Mouse (Mus musculus) hematopoietic stem cell, adult 5-6 weeks (primary cell): ENCODE measurements around the gene Abhd14b. TPM values are rescaled to one million over a fixed set of nuclear protein-coding genes. Genes with fewer than 3 reads are reported as not detected.

Source experiments
- ATAC-seq, 2 experiments: fragments of 125-278 bp in 1 of 2; replicated peaks in 1 of 2; 2 replicates each; pipeline ENCODE4 v1.8.0; 2016 to 2017; ENCODE audit warnings: inconsistent platforms in 2 of 2, mild to moderate bottlenecking in 2 of 2, moderate number of reproducible peaks in 2 of 2, low read depth in 1 of 2, moderate TSS enrichment in 1 of 2; ENCODE audit not compliant: low FRiP score in 2 of 2, poor library complexity in 2 of 2, severe bottlenecking in 2 of 2, insufficient read depth in 1 of 2, low TSS enrichment in 1 of 2
- total RNA-seq: library from RNA; stranded (forward); fragments of 172-1452, 232-1000 nt; gene quantifications from 2 replicates; pipeline ENCODE4 v1.2.3, GENCODE M21; 2017

Abhd14b gene
- total RNA-seq, 1 experiment from 2014 or later = 20.3 TPM

- ATAC-seq = no peak
Observed at GRCm38 (mm10) chr9:106466721-106467120, 19.5 kb downstream of the Abhd14b start.

DNA sequence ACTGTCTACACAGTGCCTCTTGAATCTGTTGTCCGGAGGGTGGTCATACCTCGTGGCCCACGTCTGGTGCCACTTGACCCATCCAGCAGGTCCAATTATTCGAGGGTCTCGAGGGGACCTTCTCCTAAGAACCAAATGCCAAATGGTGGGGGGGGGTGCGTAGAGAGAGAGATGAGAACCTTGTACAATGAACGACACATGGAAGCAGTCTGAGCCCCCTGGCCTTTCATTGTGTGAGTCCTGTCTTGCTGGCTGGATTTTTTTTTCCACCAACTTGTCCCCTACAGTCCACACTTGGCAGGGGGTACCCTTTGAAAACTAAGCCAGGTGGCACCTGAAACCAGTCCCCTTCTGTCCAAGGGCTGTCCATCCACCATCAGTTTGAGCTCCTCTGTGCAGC is 20.5 kb downstream of the Abhd14b start:
- ATAC-seq = no peak

DNA sequence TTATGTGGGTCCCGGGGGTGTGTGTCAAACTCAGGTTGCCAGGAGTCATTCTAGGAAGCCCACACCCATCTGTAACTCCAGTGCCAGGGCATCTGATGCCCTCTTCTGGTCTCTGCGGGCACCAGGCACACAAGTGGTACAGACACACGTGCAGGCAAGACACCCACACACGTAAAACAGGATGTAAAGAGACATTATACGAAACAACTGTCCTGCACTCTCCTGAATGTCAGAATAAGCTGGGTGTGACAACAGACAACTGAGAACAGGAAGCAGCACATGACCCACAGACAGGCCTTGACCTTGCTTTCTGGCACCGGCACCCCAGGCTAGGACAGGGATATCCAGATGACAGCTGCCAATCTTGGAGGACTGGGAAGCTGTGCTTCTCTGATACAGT is 22.1 kb downstream of the Abhd14b start:
- no peak for ATAC-seq

DNA sequence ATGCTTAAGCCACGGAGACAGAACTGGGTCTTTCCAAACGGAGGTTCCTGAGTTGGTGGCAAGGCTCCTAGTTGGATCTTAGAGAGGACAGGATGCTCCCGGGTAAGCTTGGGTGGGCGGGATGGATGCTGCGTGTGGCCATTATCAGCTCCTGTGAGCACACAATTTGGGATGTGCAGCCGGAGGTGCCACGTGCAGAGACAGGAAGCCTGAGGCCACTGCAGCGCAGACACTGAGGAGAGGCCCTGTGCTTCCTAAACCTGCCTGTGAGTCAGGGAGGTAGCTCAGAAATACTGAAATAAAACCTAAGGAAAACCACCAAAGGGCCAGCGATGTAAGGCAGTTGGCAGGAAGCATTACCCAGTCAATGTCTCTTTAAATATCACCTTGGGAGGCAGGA is 22.5 kb downstream of the Abhd14b start:
- ATAC-seq = no peak

- ATAC-seq = no peak
Observed at GRCm38 (mm10) chr9:106470991-106471750, 23.9 kb downstream of the Abhd14b start.

- ATAC-seq = no peak
Observed at GRCm38 (mm10) chr9:106471892-106472291, 24.6 kb downstream of the Abhd14b start.

DNA sequence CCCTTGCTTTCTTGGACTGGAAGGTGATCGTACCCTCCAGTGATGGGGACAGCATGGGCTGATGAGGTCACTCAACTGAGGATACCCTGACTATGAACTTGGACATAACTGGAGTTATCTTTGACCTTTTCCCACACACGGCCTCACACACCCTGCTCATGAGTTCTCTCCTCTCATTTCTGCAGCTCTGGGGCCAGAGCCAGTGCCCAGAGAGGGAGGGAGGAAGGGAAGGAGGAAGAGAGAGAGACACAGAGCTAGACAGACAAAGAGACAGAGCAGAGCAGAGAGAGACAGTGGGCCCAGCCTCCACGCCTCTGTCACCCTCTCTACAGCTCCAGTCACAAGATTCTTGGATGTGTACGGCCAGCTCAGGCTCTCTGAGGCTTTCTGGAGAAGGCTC is 25.1 kb downstream of the Abhd14b start:
- ATAC-seq = no peak

DNA sequence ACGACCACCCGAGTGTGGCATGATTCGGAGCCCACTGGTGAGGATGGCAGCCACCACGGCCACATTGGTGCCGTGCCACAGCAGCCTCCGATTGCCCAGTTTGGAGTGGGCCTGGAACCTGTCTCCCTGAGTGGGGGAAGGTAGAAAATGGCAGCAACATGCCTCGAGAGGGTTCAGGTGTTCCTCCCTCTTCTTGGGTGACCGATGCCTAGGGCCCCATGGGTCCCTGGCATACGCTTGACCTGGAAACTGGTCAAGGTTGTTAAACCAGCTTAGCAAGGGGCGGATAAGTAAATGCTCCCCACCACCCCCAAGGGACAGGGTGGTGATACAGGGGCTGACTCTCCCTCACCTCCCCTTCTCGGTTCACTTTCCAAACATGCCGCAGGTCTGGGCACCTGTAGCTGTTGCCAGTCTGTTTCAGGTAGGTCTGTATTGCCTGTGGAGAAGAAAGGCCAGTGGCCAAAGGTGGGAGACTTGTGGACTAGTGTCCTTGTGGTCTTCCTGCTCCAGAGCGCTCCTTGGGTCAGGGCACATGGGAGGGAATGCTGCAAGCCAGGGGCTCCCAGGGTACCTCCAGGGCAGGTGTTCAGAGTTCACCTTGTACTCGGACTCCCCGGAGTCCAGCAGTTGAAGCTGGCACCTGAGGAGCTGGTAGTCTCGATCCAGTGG is 26.0 kb downstream of the Abhd14b start:
- ATAC-seq = no peak

DNA sequence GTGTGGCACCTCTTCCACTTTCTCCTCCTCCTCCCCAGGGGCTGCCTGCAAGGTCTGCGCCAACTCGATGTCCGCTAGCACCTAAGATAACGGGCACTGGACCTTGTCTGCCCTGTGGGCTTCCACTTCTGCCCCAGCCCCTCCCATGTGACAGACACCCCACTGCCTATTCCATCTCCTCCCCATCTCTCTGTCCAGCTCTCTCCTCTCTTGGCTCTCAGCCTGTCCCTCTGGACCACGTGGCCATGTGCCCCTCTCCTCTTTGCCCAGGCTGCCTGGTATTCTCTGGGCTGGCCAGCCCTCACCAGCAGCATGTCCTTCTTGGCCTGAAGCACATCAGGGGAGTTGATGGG is 26.5 kb downstream of the Abhd14b start:
- ATAC-seq = no peak

GRCm38 (mm10) chr9:106474456-106474855 is 27.2 kb downstream of the Abhd14b start:
- ATAC-seq = peak; percentile 20 to 39; a peak in 1 of 4 replicates

- no peak for ATAC-seq
Observed at GRCm38 (mm10) chr9:106475046-106475445, 27.8 kb downstream of the Abhd14b start.

DNA sequence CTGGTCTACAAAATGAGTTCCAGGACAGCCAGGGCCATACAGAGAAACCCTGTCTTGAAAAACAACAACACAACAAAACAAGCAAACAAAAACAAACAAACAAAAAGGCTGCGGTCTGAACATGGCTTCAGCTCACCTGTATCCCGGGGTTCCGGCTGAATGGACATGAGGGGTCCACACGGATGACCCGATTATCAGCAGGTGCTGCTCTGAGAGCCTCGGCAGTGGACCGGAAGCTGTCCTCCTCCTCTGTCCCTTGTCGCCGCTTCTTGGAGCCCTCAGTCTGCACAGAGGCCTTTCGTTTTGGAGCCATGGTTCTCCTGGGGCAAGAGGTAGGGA is 28.4 kb downstream of the Abhd14b start, which contains the start of gene Rrp9:
Rrp9 (plus strand) TSS at position 301 of the 339 bp plus-strand sequence.
- ATAC-seq = no peak

DNA sequence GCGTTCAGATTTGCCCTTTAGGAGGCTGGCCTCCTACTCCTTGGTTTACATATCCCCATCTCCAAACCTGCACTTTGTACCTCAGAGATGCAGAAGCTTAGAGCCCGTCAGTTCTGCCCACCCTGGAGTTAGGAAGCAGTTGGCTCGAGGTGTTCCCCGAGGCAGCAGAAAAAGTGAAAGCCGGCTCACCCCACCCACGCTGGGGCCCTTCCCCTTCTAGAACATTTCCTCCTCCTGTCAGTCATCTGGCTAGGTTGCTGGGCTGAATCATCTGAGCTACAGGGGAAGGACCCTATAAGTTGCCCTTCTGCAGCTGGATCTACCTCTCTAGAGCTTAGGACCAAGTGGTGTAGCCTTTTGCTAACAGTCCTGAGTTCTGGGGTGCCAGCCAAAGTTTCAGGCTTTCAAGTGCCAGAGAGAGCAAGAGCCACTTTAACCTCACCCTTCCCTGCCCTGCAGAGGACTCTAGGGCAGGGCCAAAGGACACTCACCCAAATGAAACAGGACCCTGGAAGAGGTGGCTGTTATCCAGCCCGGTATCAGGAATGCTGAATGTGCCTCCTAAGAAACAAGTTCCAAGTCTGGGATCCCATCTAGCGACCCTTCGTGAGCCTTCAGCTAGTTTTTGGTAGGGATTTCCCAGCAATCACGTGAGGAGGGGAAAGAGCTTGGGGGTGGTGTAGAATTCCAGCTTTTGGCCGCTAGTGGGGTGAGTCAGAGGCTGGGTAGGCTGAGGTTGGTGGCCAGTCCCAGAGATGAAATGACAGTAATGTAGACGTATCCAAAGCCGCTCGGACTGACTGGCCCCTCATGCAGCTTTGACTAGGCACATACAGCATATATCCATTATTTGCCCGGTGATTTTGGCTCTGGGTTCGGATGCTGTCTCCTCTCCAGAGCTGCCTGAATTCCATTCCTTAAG is 29.0 kb downstream of the Abhd14b start:
- ATAC-seq = peak; percentile 8 to 54

DNA sequence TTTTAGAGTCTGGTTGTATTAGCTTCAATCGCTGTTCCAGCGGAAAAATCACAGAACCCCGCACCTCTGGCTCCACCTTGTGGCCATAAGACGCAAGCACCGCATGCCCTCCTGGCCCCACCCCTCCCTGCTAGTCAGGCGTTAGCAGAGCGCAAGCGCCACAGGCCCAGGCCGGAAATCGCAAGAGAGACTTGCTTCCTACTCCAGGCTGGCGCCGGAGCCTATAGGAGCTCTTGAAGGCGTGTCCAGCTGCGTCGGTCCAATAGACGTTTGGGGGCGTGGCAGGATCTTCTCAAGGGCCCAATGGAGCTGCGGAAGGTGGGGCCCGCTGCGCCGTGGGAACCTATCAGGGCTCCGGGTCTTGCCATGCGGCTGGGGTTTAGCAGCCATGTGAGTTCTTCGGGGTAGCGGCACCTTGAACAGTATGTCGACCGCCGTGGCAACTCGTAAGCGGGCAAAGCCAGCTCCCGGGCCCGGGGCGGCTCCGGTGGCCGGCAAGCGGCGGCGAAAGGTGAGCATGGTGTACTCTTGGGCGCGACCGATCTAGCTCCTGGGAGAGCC is 29.7 kb downstream of the Abhd14b start, which contains the start of gene Parp3:
Parp3 (minus strand) TSS at position 26 of the 561 bp plus-strand sequence.
- peak; percentile 92 to 96 for ATAC-seq

- no peak for ATAC-seq
Observed at GRCm38 (mm10) chr9:106477649-106478048, 30.4 kb downstream of the Abhd14b start.

GRCm38 (mm10) chr9:106478101-106478500 is 30.8 kb downstream of the Abhd14b start:
- no peak for ATAC-seq

GRCm38 (mm10) chr9:106480541-106480940 is 33.3 kb downstream of the Abhd14b start:
- no peak for ATAC-seq
